Mouse (Mus musculus) limb, embryonic 11.5 days (tissue): ENCODE data around the gene Ciz1. TPM values are rescaled to one million over a fixed set of nuclear protein-coding genes. Genes with fewer than 3 reads are reported as not detected.

Experiments
- ATAC-seq: fragments of 200-750 bp; cut with Nextera tagmentation; 2 replicates; pipeline ENCODE4 v1.8.0; 2017; ENCODE audit warnings: low read depth; ENCODE audit not compliant: insufficient number of reproducible peaks, low FRiP score, low TSS enrichment
- DNase-seq: peaks from one replicate; pipeline ENCODE4 v3.0.0-alpha.2; 2015; ENCODE audit warnings: low spot score
- H3K27ac ChIP-seq: fragments of 300-500 bp; sonication (generic); replicated peaks from 2 replicates; pipeline ENCODE4 v1.5.1; 2014; ENCODE audit warnings: low read depth, mild to moderate bottlenecking, low read length
- H3K27me3 ChIP-seq: fragments of 300-500 bp; sonication (generic); 2 replicates; pipeline ENCODE4 v1.6.1; 2014; ENCODE audit warnings: mild to moderate bottlenecking, low read length, mixed read lengths; ENCODE audit not compliant: control insufficient read depth, insufficient read depth
- H3K36me3 ChIP-seq: fragments of 300-500 bp; sonication (generic); 2 replicates; pipeline ENCODE4 v1.6.1; 2014; ENCODE audit warnings: mild to moderate bottlenecking, low read length, moderate library complexity, mixed read lengths; ENCODE audit not compliant: control insufficient read depth, insufficient read depth
- H3K4me1 ChIP-seq: fragments of 300-500 bp; sonication (generic); 2 replicates; pipeline ENCODE4 v1.6.1; 2014; ENCODE audit warnings: low read length, mixed read lengths; ENCODE audit not compliant: control insufficient read depth, insufficient read depth
- H3K4me2 ChIP-seq: fragments of 300-500 bp; sonication (generic); 2 replicates; pipeline ENCODE4 v1.6.1; 2014; ENCODE audit warnings: low read depth, mild to moderate bottlenecking, moderate library complexity; ENCODE audit not compliant: severe bottlenecking
- H3K4me3 ChIP-seq: fragments of 300-500 bp; sonication (generic); 2 replicates; pipeline ENCODE4 v1.5.1; 2014; ENCODE audit warnings: low read depth, low read length
- H3K9ac ChIP-seq: fragments of 300-500 bp; sonication (generic); 2 replicates; pipeline ENCODE4 v1.6.1; 2014; ENCODE audit warnings: mild to moderate bottlenecking, low read length
- H3K9me3 ChIP-seq: fragments of 300-500 bp; sonication (generic); 2 replicates; pipeline ENCODE4 v1.6.1; 2016; ENCODE audit warnings: low read length; ENCODE audit not compliant: control insufficient read depth
- WGBS: fragments of 180-500 bp; shearing (Covaris S2); extraction: QIAGEN DNeasy Blood & Tissue Kit; methylation state at CpG from one replicate; pipeline ENCODE4 v1.1.7; 2014; 5-methylcytosine and 5-hydroxymethylcytosine counted together
- polyA plus RNA-seq: library from polyadenylated mRNA; unstranded; fragments of >200 nt; fragmentation: Nextera tagmentation; extraction: Ambion mirVana; gene quantifications from 2 replicates; pipeline ENCODE4 v1.2.1, GENCODE M21; 2014

The Ciz1 gene
- polyA plus RNA-seq, 1 experiment from 2014 or later, result 52.2 TPM

DNA sequence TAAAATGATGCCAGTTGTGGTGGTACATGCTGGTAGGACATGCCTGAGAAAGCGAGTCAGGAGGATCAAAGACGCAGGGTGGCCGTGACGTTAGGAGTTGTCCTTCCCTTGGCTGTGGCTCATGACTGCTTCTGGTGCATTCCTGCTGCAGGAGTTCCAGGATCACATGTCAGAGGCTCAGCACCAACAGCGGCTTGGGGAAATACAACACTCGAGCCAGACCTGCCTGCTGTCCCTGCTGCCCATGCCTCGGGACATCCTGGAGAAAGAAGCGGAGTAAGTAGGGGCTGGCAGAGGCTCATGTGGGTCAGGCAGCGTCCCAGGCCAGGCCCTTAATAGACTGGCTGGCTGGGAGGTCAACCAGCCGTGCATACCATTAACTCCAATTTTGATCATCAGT, 22.1 kb downstream of the Ciz1 start:
- 90% methylated on average over 10 of the region's 10 CpGs for WGBS
- DNase-seq, result no peak
- Histone ChIP-seq H3K9ac (no peak overlapping the region), H3K27ac (no peak overlapping the region), H3K4me3 (no peak overlapping the region), H3K9me3 (no peaks in the 10 kb centered on the region), H3K4me2 (no peak overlapping the region), H3K27me3 (no peaks in the 10 kb centered on the region), H3K4me1 (no peaks in the 10 kb centered on the region), H3K36me3 (peaks cover 58% of the 10 kb centered on the region)
- no peak for ATAC-seq

DNA sequence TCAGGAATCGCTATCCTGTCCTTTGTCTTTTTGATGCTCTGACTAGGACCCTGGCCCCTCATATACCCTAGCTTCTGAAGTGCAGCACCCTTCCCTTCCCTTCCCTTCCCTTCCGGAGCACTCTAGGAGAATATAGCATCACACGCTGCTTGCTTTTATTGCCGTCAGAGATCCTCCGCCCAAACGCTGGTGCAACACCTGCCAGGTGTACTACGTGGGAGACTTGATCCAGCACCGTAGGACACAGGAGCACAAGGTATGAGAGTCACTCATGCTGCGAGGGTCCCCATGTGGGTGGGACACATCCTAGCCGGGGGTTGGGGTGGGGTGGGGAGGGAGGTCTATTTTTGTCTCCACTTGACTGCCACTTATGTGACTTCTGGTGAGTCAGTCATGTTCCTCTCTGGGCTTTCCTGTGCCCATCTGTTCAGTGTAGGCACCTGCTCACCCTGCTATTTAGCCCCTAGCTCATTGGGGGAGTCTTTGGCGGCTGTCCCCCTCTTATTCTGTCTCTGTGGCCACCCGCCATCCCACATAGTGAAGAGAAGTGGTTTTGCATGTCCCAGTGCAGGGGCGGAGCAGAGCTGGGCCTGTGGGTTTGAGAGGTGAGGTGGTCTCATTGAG, 23.3 kb downstream of the Ciz1 start:
- DNase-seq, result no peak
- ATAC-seq, result no peak
- Histone ChIP-seq H3K4me3 (no peak overlapping the region), H3K4me1 (no peaks in the 10 kb centered on the region), H3K9me3 (no peaks in the 10 kb centered on the region), H3K27me3 (no peaks in the 10 kb centered on the region), H3K4me2 (no peak overlapping the region), H3K9ac (no peak overlapping the region), H3K27ac (no peak overlapping the region), H3K36me3 (peaks cover 54% of the 10 kb centered on the region)
- 90% methylated on average over 13 of the region's 13 CpGs for WGBS

DNA sequence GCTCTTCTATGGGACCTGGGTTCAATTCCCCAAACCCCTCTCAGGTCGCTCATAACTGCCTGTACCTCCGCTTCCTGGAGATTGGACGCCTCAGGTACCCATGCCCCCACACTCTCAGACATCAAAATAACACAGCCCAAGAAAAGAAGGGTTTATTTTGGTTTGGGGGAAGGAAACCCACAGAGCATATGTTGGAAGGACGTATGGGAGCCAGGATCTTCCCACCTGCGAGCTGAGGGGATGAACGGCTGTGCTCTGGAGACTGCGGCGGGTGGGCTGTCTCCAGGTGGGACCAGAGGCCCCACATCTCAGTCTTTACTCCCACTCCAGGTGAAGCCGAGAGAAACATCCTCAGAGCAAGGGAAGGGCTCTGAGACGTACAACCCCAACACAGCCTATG, 24.8 kb downstream of the Ciz1 start:
- peaks cover 5% of the 10 kb centered on the region; the same call in 1 of the 2 replicates for H3K4me1 ChIP-seq
- H3K27ac ChIP-seq, result no peak overlapping the region
- no peak overlapping the region for H3K9ac ChIP-seq
- no peaks in the 10 kb centered on the region for H3K9me3 ChIP-seq
- no peaks in the 10 kb centered on the region for H3K27me3 ChIP-seq
- peaks cover 43% of the 10 kb centered on the region for H3K36me3 ChIP-seq
- no peak overlapping the region for H3K4me2 ChIP-seq
- WGBS, result 94% methylated on average over 10 of the region's 10 CpGs
- no peak overlapping the region for H3K4me3 ChIP-seq
- no peak for ATAC-seq
- no peak for DNase-seq

DNA sequence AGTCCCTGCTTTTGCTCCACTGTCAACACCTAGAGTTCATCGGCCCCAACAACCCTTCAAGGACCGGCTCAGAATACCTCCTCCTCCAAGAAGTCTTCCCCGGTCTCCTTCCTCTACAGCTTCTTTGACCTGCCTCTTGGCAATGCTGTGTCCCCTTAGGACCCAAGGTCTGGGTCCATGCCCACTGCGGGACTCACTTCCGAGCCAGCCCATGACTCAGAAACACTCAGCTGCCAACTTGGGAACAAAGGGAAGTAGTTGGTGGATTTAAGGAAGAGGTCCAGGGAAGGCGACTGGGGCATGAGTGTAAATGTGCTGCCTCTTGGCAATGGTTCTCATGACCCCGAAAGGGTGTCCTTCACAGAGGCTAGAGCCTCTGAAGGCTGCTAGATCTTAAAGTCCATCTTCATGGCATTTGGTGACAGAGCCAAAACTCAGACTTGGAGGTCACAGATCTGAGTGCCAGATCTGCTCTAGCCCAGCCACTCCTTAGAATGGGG, 27.9 kb downstream of the Ciz1 start:
- no peak overlapping the region for H3K4me2 ChIP-seq
- H3K4me1 ChIP-seq, result peaks cover 7% of the 10 kb centered on the region
- ATAC-seq (no peak), DNase-seq (no peak)
- H3K4me3 ChIP-seq, result no peak overlapping the region
- no peak overlapping the region for H3K9ac ChIP-seq
- H3K27me3 ChIP-seq, result no peaks in the 10 kb centered on the region
- H3K36me3 ChIP-seq, result peaks cover 32% of the 10 kb centered on the region
- H3K9me3 ChIP-seq, result no peaks in the 10 kb centered on the region
- 92% methylated on average over 7 of the region's 7 CpGs for WGBS
- no peak overlapping the region for H3K27ac ChIP-seq

DNA sequence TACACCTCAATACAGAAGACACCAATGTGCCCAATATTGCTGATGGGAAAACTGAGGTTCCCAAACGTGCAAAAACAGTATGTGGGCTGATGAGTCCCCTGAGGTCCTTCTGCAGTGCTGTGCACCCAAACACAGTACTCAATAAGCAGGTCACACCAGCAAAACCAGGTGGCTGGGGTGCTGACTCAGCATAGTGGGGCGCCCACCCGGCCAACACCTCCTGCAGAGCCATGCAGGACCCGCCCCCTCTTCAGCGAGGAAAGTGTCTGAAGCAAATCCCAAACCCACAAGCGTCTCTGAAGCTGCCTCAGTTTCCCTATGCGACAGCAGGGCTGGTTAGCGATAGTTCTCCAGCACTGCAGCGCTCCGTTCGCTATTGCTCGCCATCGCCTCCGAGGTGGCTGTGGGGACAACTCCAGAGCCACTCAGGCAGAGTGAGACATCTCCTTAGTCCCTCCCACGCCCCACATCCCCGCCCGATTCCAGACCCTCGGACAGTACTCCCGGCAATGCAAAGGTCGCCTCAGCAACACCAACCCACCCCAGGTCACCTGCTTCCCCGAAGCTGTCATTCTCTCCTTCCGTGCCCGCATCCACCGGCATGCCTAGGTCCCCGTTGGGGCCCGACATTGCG, 29.1 kb downstream of the Ciz1 start:
- peak; percentile 37; the same call in 1 of the 2 replicates for ATAC-seq
- no peak for DNase-seq
- H3K27me3 ChIP-seq, result no peaks in the 10 kb centered on the region
- H3K4me2 ChIP-seq, result peak overlapping the region; percentile 97
- no peaks in the 10 kb centered on the region for H3K9me3 ChIP-seq
- peak overlapping the region; percentile 62 for H3K4me3 ChIP-seq
- H3K9ac ChIP-seq, result peak overlapping the region; percentile 38; the same call in 1 of the 2 replicates
- WGBS, result under 1% methylated on average over 27 of the region's 27 CpGs
- H3K36me3 ChIP-seq, result peaks cover 23% of the 10 kb centered on the region
- H3K4me1 ChIP-seq, result peaks cover 7% of the 10 kb centered on the region
- H3K27ac ChIP-seq, result no peak overlapping the region

DNA sequence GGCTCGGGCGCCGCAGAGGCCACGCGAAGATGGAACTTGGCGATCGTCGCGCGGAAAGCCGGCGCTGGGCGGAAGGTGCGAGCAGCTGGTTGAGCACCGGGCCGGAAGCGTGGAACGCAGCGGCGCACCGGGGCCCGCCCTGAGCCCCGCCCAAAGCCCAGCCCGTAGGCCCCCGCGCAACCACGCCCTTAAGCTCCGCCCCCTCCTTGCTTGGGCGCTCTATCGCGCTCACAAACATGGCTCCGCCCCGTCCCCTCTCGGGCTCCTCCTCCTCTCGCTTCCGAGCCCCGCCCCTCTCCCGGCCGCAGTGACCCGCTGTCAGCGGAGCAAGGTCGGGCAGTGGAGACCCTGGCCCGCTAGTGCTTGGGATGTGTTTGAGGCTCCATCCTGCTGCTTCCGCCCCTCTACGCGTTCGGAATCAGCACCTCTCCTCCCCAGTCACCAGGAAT, 29.7 kb downstream of the Ciz1 start, which contains the start of gene 1110008P14Rik:
Gene 1110008P14Rik, minus strand, starts transcription at position 164 of the 449 bp plus-strand sequence.
- no peaks in the 10 kb centered on the region for H3K9me3 ChIP-seq
- H3K27me3 ChIP-seq, result no peaks in the 10 kb centered on the region
- ATAC-seq (peak; percentile 75), DNase-seq (peak; percentile 95)
- H3K4me1 ChIP-seq, result peaks cover 7% of the 10 kb centered on the region
- H3K4me3 ChIP-seq, result peak within 1 kb of the TSS; percentile 62
- H3K9ac ChIP-seq, result peak within 1 kb of the TSS; percentile 38; the same call in 1 of the 2 replicates
- H3K4me2 ChIP-seq, result peak within 1 kb of the TSS; percentile 97
- H3K36me3 ChIP-seq, result peaks cover 18% of the 10 kb centered on the region
- no peak within 1 kb of the TSS for H3K27ac ChIP-seq
- WGBS, result under 1% methylated on average over 47 of the region's 47 CpGs

DNA sequence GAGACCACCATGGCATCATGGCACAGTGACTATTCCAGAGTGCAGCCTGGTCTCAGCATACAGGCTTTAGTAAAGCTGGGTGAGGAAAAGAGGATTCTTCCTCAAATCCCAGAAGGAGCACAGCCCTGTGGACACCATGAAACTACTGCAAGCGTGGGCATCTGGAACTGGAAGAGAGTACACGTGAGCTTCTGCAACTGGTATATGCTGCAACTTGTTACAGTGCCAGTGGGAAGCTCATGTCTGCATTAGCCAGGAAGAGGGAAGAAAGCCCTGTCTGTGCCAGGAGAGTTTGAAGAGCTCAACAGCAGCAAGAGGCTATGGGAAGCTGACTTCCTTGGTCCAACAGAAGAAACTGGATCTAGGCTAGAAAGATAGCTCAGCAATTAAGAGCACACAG, 30.6 kb downstream of the Ciz1 start:
- H3K27me3 ChIP-seq, result no peaks in the 10 kb centered on the region
- no peak overlapping the region for H3K9ac ChIP-seq
- H3K9me3 ChIP-seq, result no peaks in the 10 kb centered on the region
- no peak for DNase-seq
- no peak for ATAC-seq
- no peak overlapping the region for H3K4me2 ChIP-seq
- H3K27ac ChIP-seq, result no peak overlapping the region
- H3K4me3 ChIP-seq, result no peak overlapping the region
- peaks cover 7% of the 10 kb centered on the region for H3K4me1 ChIP-seq
- peaks cover 10% of the 10 kb centered on the region for H3K36me3 ChIP-seq
- WGBS, result 88% methylated on average over 2 of the region's 2 CpGs

DNA sequence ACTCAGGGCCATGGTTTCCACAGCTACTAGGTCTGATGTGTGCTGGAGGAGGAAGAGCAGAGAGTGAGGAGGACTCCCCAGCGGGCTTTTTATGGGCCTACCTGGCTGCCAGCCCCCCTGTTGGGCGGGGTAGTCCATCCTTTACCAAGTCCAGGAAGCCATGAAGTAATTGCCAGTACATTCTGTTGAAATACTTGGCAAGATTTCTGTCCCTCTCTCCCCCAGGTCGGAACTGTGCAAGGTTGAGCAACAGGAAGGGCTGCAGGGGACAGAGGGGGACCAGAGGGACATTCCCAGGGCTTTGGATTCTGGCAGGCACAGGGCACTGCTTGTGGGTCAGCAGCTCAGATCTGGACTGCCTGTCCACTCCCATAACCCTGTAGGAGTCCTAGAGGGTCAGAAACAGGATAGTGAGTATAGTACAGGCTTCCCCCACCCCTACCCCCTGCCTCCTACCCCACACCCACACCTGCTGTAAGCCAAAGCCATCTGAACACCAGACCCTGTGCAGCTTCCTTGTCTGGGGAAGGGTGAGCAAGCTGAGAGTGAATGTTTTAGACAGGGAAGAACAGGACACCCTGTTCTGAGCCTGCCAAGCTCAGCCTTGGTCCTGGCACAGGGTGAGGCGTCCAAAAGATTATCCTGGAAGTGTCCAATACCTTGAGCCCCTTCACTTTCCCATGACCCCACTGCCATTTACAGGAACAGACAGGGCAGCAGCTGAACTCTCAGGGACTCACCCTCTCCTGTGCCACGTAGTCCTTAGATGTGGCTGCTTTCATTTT, 35.8 kb downstream of the Ciz1 start, which contains the start of gene Lcn2:
Gene Lcn2, minus strand, starts transcription at position 547 of the 785 bp plus-strand sequence.
- H3K27me3 ChIP-seq, result no peaks in the 10 kb centered on the region
- H3K9ac ChIP-seq, result no peak within 1 kb of the TSS
- no peak within 1 kb of the TSS for H3K27ac ChIP-seq
- H3K4me3 ChIP-seq, result no peak within 1 kb of the TSS
- WGBS, result 73% methylated on average over 5 of the region's 5 CpGs
- H3K9me3 ChIP-seq, result no peaks in the 10 kb centered on the region
- H3K36me3 ChIP-seq, result no peaks in the 10 kb centered on the region
- DNase-seq (no peak), ATAC-seq (no peak)
- H3K4me1 ChIP-seq, result 0 out of 2 replicates have a peak, but pooled peaks cover 6% of the 10 kb centered on the region
- no peak within 1 kb of the TSS for H3K4me2 ChIP-seq
